In genomic region chr2:127926679-127927324, GRCm38 (mm10) we compare ENCODE assay signal across 22 mouse cellular contexts.
DNase-seq lines count a peak whose midpoint lies in the region; ATAC-seq and TF ChIP-seq lines count a peak whose summit lies in the region.
"Had no signal": no experiment of that assay in that cellular context is flagged by ENCODE, and none has a peak within 500 bp of the region (broad histone marks: within the 10 kb centered on the region; RNA-seq: fewer than 3 reads in every experiment).

No protein-coding gene starts in this region.

- H3K9me3 ChIP-seq in kidney, embryonic 16.5 days (ENCODE audit: low read length), result no peaks in the 10 kb centered on the region
- H3K9me3 ChIP-seq: forebrain, embryonic 13.5 days; midbrain, embryonic 13.5 days had no signal

- H3K9ac ChIP-seq in kidney, embryonic 16.5 days (replicated peaks; ENCODE audit: low read length), result no peak overlapping the region
- H3K9ac ChIP-seq: forebrain, embryonic 13.5 days; midbrain, embryonic 13.5 days had no signal

- peaks cover 47% of the 10 kb centered on the region for H3K4me1 ChIP-seq in kidney, embryonic 16.5 days (ENCODE audit: insufficient read depth, low read length)
- H3K4me1 ChIP-seq in spleen, adult 2 months (ENCODE audit: control insufficient read depth, insufficient read depth, insufficient read length), result peaks cover 4% of the 10 kb centered on the region; the same call in 1 of the 2 replicates

- H3K36me3 ChIP-seq in kidney, embryonic 16.5 days (ENCODE audit: insufficient read depth, low read length), result no peaks in the 10 kb centered on the region
- H3K36me3 ChIP-seq in spleen, adult 2 months (ENCODE audit: control insufficient read depth, insufficient read depth, low read length), result no peaks in the 10 kb centered on the region
- H3K36me3 ChIP-seq: midbrain, embryonic 13.5 days had no signal

- no peak overlapping the region for H3K4me2 ChIP-seq in kidney, embryonic 16.5 days (replicated peaks; ENCODE audit: low read depth, low read length)
- H3K4me2 ChIP-seq: forebrain, embryonic 13.5 days had no signal

- TF ChIP-seq CTCF in spleen, adult 2 months (IDR thresholded peaks at IDR 0.05; ENCODE audit: extremely low read depth, insufficient read depth, insufficient read length, insufficient replicate concordance), result no peak

- no peaks in the 10 kb centered on the region for H3K27me3 ChIP-seq in kidney, embryonic 16.5 days (ENCODE audit: insufficient read depth, low read length)
- H3K27me3 ChIP-seq in spleen, adult 2 months (ENCODE audit: control insufficient read depth, insufficient read depth, low read length), result no peaks in the 10 kb centered on the region
- H3K27me3 ChIP-seq: forebrain, embryonic 13.5 days; midbrain, embryonic 13.5 days had no signal

- DNase-seq in embryo, embryonic 10.5 days (ENCODE audit: low spot score), result peak; percentile 8
- DNase-seq in embryo, embryonic 10 days (ENCODE audit: low spot score), result no peak
- DNase-seq in kidney, adult 8-10 months, result no peak
- no peak for DNase-seq in spleen, adult 2 months (ENCODE audit: low read depth in 1 of 2, low spot score in 2 of 2)
- no peak for DNase-seq in spleen, adult 12 weeks (ENCODE audit: low spot score)
- peak; percentile 22 for DNase-seq in naive thymus-derived CD4-positive, alpha-beta T cell, adult 2 months (ENCODE audit: low read depth)
- DNase-seq in right cerebral cortex, adult 2 months (ENCODE audit: low spot score in 2 of 2), result no peak
- DNase-seq: adrenal gland, postnatal 10 days; cerebellum, adult 11 months; cerebellum, postnatal 10 days; embryo, embryonic 11 days; gastrocnemius, postnatal 10 days; heart, adult 18-20 months; heart, postnatal 4 days; kidney, adult 2 months; lung, adult 18-20 months; right cerebral cortex, postnatal 25 days had no signal

- H3K4me3 ChIP-seq in kidney, embryonic 16.5 days (ENCODE audit: low read length), result no peak overlapping the region
- H3K4me3 ChIP-seq in spleen, adult 2 months (ENCODE audit: extremely low read depth, insufficient read depth, insufficient read length), result no peak overlapping the region
- H3K4me3 ChIP-seq: forebrain, embryonic 13.5 days; midbrain, embryonic 13.5 days had no signal

- TF ChIP-seq POLR2A in spleen, adult 2 months (IDR thresholded peaks at IDR 0.05; ENCODE audit: low read depth, low read length), result no peak

- no peak for ATAC-seq in kidney, embryonic 16.5 days (ENCODE audit: low FRiP score, low TSS enrichment)
- ATAC-seq: forebrain, embryonic 13.5 days; hindbrain, postnatal 0 days; midbrain, embryonic 13.5 days had no signal

- 51% methylated on average over 9 of the region's 9 CpGs for WGBS in kidney, embryonic 16.5 days
- 83% methylated on average over 9 of the region's 9 CpGs for WGBS in spleen, adult 2 months

- H3K27ac ChIP-seq in kidney, embryonic 16.5 days (ENCODE audit: low read length), result peak overlapping the region; percentile 68
- H3K27ac ChIP-seq in spleen, adult 2 months (ENCODE audit: insufficient read depth, low read length), result peak overlapping the region; percentile 68; the same call in 1 of the 2 replicates
- H3K27ac ChIP-seq: forebrain, embryonic 13.5 days; hindbrain, postnatal 0 days; macrophage; midbrain, embryonic 13.5 days had no signal

Comparison
In these comparisons a context has a peak if more than half of its experiments do, and no peak if none do; other contexts are left out.
1. DNase-seq: peak in embryo, embryonic 10.5 days (single experiment) and naive thymus-derived CD4-positive, alpha-beta T cell, adult 2 months (single experiment); none in embryo, embryonic 10 days (single experiment), kidney, adult 8-10 months (0 of 2), spleen, adult 2 months (0 of 2), spleen, adult 12 weeks (single experiment) and right cerebral cortex, adult 2 months (0 of 2).